Mouse (Mus musculus): ENCODE data around the gene Cgn.
"Not testable (repeated sequence)": the region's sequence is repeated elsewhere in the genome, so short reads cannot be mapped to it uniquely, and the experiment has no call there.

Gene Cgn

DNA sequence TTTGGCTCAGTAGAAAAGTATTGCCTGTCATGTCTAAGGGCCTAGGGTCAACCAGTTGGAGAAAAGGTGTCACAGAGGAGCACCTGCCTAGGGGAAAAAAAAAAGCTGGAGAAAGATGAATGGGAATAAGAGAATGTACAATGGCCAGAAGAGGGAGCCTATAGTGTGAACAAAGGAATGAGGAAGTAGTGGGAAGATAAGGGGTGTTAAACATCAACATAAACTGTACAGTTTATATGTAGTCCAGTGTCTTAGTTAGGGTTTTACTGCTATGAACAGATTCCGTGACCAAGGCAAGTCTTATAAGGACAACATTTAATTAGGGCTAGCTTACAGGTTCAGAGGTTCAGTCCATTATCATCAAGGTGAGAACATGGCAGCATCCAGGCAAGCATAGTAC, 2.8 kb upstream of the Cgn start:
- no peak for DNase-seq

DNA sequence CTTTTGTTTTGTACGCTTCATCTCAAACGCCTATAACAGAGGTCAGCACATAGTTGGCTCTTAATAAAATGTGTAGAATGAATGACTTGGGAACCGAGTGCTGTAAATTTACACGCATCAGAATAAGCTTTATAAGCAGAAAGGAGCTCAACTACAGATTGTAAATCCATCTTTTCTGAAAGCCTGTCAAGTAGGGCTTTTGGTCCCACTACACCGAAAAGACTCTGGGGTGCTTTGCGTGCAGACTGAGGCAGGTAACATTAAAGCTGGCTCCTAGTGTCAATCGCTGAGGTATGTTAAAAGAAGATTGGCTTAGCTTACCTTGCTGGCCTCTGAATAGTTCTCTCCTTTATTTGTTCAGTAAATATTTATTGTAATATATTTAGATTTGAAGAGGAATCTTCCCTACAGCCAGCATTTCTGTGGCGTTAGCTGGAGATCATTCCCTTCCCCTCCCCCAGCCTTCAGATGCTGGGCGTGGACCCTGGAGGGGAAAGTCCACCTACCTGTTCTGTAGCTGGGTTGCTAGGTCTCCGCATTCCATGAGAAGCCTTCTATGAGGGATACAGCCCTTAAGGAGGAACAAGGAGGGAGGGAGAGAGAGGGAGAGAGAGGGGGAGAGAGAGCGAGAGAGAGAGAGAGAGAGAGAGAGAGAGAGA, 959 bp upstream of the Cgn start:
- peak; percentile 47 for DNase-seq

DNA sequence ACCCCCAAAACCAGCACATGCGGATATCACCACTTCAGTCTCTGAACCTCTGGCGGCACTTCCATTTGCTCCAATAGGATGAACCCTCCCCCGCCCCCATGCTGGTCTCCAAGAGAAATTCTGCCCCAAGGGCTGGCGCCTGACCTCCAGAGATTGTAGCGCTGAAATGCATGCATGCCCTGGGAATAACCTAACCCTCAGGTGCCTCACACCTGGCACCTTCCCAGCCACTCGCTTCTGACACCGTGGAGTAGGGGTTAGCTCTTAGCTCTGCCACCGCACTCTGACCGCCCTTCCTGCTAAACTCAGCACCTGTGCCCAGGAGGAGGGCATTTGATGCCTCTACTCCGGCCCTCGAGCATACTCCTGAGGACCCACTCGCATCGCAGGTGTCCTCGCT, 334 bp downstream of the Cgn start:
- DNase-seq = no peak

DNA sequence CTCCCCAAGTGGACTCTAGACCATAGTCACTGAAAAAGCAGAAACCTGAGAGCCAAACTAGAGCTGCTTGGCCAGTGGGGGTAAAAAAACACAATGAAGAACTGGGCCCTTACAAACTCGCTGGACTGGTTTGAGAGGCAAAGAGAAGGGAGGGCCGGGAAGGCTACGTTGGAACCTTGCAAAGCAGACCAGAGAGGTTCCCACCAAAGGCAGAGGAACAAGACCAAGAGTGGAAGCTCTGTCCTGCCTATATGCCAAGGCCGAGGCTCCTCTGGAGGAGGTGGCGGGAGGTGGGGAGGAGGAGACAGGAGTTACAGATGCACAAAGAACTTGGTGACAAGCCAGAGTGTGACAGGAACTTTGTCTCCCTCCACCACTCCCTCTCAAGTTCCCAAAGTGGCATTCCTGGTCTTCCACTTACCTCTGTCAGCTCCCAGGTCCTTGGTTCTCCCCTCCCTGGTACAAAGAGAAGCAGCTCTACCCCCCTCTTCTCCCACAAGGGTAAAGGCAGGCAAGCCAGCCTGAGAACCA, 2.1 kb downstream of the Cgn start:
- DNase-seq = peak; percentile 30

DNA sequence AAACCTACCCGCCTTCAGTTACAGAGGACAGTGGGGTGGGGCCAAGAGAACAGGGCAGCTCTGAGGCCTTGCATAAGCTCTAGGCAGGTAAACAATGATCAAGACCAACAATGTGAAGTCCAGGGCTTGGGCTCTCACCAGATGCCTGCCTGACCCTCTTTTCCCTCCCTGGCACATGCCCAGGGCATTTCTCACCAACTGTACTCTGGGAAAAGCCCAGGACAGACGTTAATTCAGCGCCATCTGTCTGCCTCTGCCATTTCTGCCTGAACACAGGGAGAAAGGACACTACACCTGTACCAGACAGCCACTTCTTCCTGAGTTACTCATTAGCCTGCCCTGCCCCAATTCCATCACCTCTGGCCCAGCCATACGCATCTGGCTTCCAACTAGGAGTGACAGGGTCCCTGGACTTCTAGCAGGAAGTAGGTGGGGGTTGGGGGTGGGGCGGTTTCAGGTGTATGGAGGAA, 2.8 kb downstream of the Cgn start:
- peak; percentile 59 for DNase-seq

GRCm38 (mm10) chr3:94782936-94783335, 3.4 kb downstream of the Cgn start:
- DNase-seq = no peak

DNA sequence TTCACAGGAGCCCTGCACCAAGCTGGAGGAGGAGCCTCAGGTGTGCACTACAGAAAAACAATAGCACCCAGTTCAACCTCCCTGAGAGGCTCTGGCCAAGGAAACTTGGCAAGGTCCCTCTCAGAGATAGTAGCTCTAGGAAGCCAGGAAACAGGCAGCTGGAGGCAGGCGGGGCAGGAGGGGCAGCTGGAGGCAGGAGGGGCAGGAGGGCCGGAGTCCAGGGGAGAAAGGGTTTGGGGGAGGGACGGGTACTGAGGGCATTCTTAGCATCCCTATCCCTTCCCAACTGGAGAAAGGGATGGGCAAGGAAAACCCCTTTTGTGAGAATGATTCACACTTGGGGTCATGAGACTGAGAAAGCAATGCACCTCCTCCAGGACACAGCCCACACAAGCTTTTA, 4.9 kb downstream of the Cgn start:
- no peak for DNase-seq

GRCm38 (mm10) chr3:94775886-94776285, 10.4 kb downstream of the Cgn start:
- DNase-seq = no peak

- no peak for DNase-seq
These were observed 12.3 kb downstream of the Cgn start for GRCm38 (mm10) chr3:94774039-94774438.

GRCm38 (mm10) chr3:94765456-94765855, 20.8 kb downstream of the Cgn start:
- not testable (repeated sequence) for DNase-seq

DNA sequence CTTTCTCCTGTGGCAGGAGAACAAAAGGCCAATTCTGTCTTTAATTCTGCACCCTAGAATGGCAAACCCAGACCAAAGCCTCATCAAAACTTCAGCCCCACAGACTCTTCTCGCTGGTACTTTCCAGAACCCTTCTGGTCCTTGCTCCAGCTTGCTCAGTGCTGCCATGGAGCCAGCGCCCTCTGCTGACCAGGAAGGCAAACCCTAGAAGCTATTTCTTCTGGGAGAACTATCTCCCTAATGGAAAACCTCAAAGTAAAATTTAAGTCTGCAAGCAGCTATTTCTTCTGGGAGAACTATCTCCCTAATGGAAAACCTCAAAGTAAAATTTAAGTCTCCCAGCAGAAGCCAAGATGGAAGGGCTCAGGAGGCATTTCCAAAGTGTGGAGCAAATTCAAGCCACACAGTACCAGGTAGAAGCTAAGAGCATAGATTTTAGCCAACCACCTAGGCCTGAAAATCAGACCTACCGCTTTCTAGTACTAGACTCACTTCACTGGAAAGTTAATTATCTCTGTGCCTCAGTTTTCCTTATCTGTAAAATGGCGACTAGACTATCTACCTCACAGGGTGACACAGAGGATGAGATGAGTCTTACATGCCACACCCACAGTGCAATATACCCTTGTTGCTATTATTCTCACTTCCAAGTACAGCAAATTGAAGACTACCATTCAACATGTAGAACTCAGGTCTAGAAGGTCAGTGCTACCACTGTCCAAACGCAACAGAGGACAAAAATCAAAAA, 21.6 kb downstream of the Cgn start:
- not testable (repeated sequence) for DNase-seq

GRCm38 (mm10) chr3:94758427-94758826, 27.9 kb downstream of the Cgn start:
- DNase-seq = peak; percentile 40

DNA sequence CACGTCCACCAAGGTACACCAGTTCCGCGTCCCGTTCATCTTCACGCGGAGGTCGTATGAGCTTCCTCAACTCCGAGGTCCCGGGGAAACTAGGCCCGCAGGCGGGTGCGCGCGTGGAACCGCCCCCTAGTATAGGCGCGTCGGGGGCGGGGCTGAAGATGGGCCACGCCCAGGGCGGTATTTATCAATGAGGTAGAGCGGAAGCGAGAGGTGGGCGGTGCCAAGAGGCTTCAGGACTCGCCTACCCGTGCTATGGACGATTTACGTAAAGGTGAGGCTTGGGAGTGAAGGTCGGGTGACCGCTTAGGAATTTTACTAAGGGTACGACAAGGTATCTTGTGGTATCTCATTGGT, 28.3 kb downstream of the Cgn start:
- DNase-seq = peak; percentile 56

- not testable (repeated sequence) for DNase-seq
These were observed 28.8 kb downstream of the Cgn start for GRCm38 (mm10) chr3:94757251-94758055.

DNA sequence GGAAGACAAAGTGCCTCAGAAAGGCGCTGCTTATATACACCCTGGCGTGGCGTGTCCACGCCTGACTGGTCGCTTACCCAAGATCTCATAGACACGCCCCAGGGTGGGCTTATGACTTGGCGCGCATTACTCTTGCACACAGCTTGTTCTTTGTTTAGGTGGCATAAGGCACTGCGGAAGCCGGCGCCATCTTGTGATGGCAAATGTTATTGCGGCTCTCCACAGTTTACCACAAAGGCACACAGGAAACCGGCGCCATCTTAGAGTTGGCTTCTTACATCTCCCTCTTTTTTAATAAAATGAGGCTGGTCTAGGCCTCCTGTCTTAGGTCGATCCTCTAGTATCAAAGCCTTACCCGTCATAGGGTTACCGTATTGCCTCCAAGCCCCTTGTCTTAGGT, 40.6 kb downstream of the Cgn start:
- no peak for DNase-seq

- DNase-seq = not testable (repeated sequence)
These were observed 62.7 kb downstream of the Cgn start for GRCm38 (mm10) chr3:94723637-94724036.

DNA sequence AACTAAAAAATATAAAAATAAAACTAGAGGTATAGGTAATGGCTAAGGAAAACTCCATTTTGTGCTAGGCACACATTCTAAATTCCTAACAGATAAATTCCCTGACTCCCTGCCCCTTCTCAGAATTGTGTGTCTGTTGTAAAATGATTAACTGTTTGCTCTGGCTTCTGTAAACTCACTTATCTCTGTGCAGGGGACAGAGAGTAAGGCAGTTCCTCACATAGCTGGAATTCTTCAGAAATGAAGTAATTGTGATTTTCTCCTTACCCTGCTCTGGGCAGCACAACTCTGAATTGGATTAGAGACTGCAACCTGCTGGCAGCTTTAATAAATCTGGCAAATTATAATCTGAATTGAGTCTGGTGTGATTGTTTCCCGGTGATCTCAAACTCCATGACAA, 68.0 kb downstream of the Cgn start:
- DNase-seq = not testable (repeated sequence)

DNA sequence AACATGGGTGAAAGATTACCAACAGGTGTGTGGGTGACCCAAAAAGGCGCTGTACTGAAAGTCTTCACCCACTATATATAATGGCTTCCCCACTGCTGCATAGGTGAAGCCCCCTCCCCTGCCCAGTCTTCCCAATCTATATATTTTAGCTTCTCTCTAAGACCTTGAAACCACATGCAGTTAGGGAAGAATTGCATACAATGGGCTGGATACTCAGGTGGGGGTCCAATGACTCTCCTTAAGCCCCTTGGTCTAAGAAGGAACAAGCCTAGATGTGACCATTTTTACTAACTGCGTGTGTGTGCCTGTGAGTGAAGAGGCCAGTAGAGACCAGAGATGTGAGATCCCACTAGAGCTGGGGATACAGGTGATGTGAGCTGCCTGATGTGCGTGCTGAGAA, 72.9 kb downstream of the Cgn start:
- DNase-seq = not testable (repeated sequence)

DNA sequence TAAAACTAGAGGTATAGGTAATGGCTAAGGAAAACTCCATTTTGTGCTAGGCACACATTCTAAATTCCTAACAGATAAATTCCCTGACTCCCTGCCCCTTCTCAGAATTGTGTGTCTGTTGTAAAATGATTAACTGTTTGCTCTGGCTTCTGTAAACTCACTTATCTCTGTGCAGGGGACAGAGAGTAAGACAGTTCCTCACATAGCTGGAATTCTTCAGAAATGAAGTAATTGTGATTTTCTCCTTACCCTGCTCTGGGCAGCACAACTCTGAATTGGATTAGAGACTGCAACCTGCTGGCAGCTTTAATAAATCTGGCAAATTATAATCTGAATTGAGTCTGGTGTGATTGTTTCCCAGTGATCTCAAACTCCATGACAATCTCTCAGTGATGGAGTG, 75.7 kb downstream of the Cgn start:
- not testable (repeated sequence) for DNase-seq

Data from cerebellum, adult 9-11 months (tissue).